Mouse (Mus musculus): ENCODE data around the gene Trnt1. TPM values are rescaled to one million over a fixed set of nuclear protein-coding genes. Genes with fewer than 3 reads are reported as not detected.

Trnt1 gene
- total and polyA plus RNA-seq, 3 experiments, result 6.0 to 33.2 (median 30.5) TPM

DNA sequence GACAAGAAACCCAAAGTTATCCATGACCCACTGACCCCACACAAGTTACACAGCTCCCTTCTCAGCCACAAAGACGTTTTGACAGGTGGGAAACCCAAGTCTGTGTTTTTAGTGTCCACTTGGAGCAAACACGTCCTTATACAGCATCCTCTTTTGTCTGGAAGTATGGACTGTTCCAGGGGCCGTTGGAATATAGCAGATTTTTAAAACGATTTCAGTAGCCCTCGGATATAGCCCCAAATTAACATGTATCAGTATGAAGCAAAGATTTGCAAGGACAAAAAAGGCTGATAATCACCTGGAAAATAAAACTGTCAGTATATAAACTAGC, 31.3 kb downstream of the Trnt1 start:
- peaks cover 4% of the 10 kb centered on the region for H3K79me2 ChIP-seq (replicated peaks; ENCODE audit: control insufficient read depth, insufficient read depth, low read length)
- H3K27ac ChIP-seq, result no peak overlapping the region; the same call in 1 of the 2 replicates
- TF ChIP-seq EP300 (IDR thresholded peaks at IDR 0.05; ENCODE audit: insufficient read depth, low read depth, low read length) (no peak), CTCF (IDR thresholded peaks at IDR 0.05) (no peak; the same call in 1 of the 2 replicates), POLR2A (IDR thresholded peaks at IDR 0.05; ENCODE audit: insufficient read depth, low read depth, low read length) (no peak)
- intact Hi-C loops (cut with DNase I), result loop anchor here (1.0 to 2.0 kb wide), 2 partner anchors 31 to 137 kb away; partner anchors contain the start of gene Trnt1
- 46% methylated on average over 5 of the region's 5 CpGs for WGBS
- H3K36me3 ChIP-seq (ENCODE audit: control insufficient read depth, insufficient read depth, low read length), result peaks cover 5% of the 10 kb centered on the region; the same call in 1 of the 2 replicates
- no peak overlapping the region; the same call in 1 of the 2 replicates for H3K4me3 ChIP-seq
- no peaks in the 10 kb centered on the region for H3K27me3 ChIP-seq (ENCODE audit: control insufficient read depth, insufficient read depth, low read length)
- peaks cover 1% of the 10 kb centered on the region; the same call in 1 of the 2 replicates for H3K4me1 ChIP-seq (ENCODE audit: control insufficient read depth, insufficient read depth, low read length)
- no peak for DNase-seq
- H3K9ac ChIP-seq (ENCODE audit: low read depth, low read length), result no peak overlapping the region

DNA sequence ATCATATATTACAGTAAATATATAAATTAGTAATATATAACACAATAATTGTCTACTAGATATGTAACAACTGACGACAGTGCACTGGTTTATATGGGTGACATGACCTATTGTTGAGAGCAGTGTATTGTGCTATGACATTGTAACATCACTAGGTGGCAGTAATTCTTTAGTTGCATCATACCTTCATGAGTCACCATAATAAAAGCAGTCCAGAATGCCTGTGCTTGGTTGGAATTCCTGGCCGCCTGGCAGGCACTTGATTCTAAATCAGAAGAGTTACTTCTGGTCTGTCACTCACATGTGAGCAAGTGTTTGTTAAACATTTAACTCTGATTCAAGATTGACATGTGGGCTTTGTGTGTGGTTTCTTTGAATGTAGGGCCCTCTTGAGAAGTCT, 36.0 kb downstream of the Trnt1 start:
- Histone ChIP-seq H3K27ac (no peak overlapping the region), H3K9ac (ENCODE audit: low read depth, low read length) (no peak overlapping the region), H3K79me2 (replicated peaks; ENCODE audit: control insufficient read depth, insufficient read depth, low read length) (no peaks in the 10 kb centered on the region), H3K27me3 (ENCODE audit: control insufficient read depth, insufficient read depth, low read length) (no peaks in the 10 kb centered on the region), H3K4me3 (no peak overlapping the region), H3K4me1 (ENCODE audit: control insufficient read depth, insufficient read depth, low read length) (no peaks in the 10 kb centered on the region), H3K36me3 (ENCODE audit: control insufficient read depth, insufficient read depth, low read length) (no peaks in the 10 kb centered on the region)
- WGBS, result 26% methylated on average over 2 of the region's 2 CpGs
- intact Hi-C loops (cut with DNase I), result loop anchor here (2.0 kb wide), 1 partner anchor 1250 kb away; no protein-coding TSS in a partner anchor
- no peak for TF ChIP-seq EP300 (IDR thresholded peaks at IDR 0.05; ENCODE audit: insufficient read depth, low read depth, low read length)
- peak; percentile 72 for TF ChIP-seq CTCF (IDR thresholded peaks at IDR 0.05)
- DNase-seq, result no peak

DNA sequence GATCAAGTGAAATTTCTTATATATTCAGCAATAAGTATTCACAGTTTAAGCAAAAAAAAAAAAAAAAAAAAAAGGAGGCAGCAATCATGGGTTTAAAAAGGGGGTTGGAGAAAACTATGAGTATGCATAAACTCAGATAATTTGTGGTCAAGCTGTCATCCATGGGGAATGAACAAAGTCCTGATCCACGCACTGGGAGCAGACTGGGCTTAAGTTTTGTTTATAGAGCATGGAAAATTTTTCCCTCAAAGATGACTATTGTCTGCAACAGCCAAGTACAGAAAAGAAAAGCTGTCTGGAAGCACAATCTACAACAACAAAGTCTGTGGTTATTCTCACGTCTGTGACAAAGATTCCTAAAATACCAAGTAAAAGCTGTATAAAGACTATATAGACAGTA, 40.2 kb downstream of the Trnt1 start:
- no peak overlapping the region for H3K4me3 ChIP-seq
- H3K9ac ChIP-seq (ENCODE audit: low read depth, low read length), result no peak overlapping the region
- no peak for DNase-seq
- H3K27me3 ChIP-seq (ENCODE audit: control insufficient read depth, insufficient read depth, low read length), result no peaks in the 10 kb centered on the region
- H3K27ac ChIP-seq, result no peak overlapping the region
- 34% methylated on average over 2 of the region's 2 CpGs for WGBS
- H3K79me2 ChIP-seq (replicated peaks; ENCODE audit: control insufficient read depth, insufficient read depth, low read length), result no peaks in the 10 kb centered on the region
- H3K36me3 ChIP-seq (ENCODE audit: control insufficient read depth, insufficient read depth, low read length), result no peaks in the 10 kb centered on the region
- TF ChIP-seq EP300 (IDR thresholded peaks at IDR 0.05; ENCODE audit: insufficient read depth, low read depth, low read length) (no peak), CTCF (IDR thresholded peaks at IDR 0.05) (no peak), POLR2A (IDR thresholded peaks at IDR 0.05; ENCODE audit: insufficient read depth, low read depth, low read length) (no peak)
- H3K4me1 ChIP-seq (ENCODE audit: control insufficient read depth, insufficient read depth, low read length), result no peaks in the 10 kb centered on the region
- intact Hi-C loops (cut with DNase I), result no loop called here

DNA sequence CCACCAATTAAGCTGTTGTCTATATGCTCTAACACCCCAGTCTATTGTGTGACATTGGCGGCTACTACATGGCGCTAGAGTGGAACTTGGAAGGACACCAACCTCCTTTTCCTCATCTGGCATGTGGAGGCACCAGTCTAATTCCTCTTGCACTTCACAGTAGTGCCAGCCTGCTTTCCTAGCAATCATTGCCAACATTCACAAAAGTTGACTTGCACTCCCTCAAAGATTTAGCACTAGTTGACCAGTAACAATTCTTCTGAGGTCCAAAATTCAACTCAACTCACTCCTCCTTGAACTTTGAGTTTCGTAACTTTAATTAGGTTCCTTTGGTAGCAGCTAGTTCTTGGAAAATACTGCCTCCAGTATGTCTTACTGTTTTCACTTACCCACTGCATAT, 41.8 kb downstream of the Trnt1 start:
- intact Hi-C loops (cut with DNase I), result no loop called here
- H3K4me1 ChIP-seq (ENCODE audit: control insufficient read depth, insufficient read depth, low read length), result no peaks in the 10 kb centered on the region
- no peak overlapping the region for H3K4me3 ChIP-seq
- H3K36me3 ChIP-seq (ENCODE audit: control insufficient read depth, insufficient read depth, low read length), result no peaks in the 10 kb centered on the region
- DNase-seq, result no peak
- no peaks in the 10 kb centered on the region for H3K27me3 ChIP-seq (ENCODE audit: control insufficient read depth, insufficient read depth, low read length)
- no peak overlapping the region for H3K9ac ChIP-seq (ENCODE audit: low read depth, low read length)
- H3K79me2 ChIP-seq (replicated peaks; ENCODE audit: control insufficient read depth, insufficient read depth, low read length), result no peaks in the 10 kb centered on the region
- 74% methylated on average over 3 of the region's 3 CpGs for WGBS
- no peak overlapping the region for H3K27ac ChIP-seq
- TF ChIP-seq CTCF (IDR thresholded peaks at IDR 0.05) (no peak), EP300 (IDR thresholded peaks at IDR 0.05; ENCODE audit: insufficient read depth, low read depth, low read length) (no peak), POLR2A (IDR thresholded peaks at IDR 0.05; ENCODE audit: insufficient read depth, low read depth, low read length) (no peak)

DNA sequence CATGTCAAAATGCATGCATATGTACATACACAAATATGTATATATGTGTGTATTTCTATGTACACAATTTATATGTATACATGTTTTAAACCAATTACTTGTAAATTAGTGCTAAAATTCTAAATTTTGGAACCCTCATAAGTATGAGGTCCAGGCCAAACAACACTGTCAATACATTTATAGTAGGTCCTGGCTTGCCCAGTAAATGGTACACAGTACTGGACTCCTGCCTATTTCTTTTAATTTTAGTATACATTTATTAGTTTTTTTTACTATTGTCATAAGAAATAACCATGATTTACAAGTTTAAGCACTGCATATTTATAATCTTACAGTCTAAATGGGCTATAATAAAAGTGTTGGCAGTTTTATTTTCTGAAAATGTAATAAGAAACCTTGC, 50.3 kb downstream of the Trnt1 start:
- no peaks in the 10 kb centered on the region for H3K79me2 ChIP-seq (replicated peaks; ENCODE audit: control insufficient read depth, insufficient read depth, low read length)
- H3K27me3 ChIP-seq (ENCODE audit: control insufficient read depth, insufficient read depth, low read length), result no peaks in the 10 kb centered on the region
- intact Hi-C loops (cut with DNase I), result no loop called here
- no peak for DNase-seq
- no peaks in the 10 kb centered on the region for H3K36me3 ChIP-seq (ENCODE audit: control insufficient read depth, insufficient read depth, low read length)
- no peaks in the 10 kb centered on the region for H3K4me1 ChIP-seq (ENCODE audit: control insufficient read depth, insufficient read depth, low read length)
- TF ChIP-seq CTCF (IDR thresholded peaks at IDR 0.05) (no peak), POLR2A (IDR thresholded peaks at IDR 0.05; ENCODE audit: insufficient read depth, low read depth, low read length) (no peak), EP300 (IDR thresholded peaks at IDR 0.05; ENCODE audit: insufficient read depth, low read depth, low read length) (no peak)
- no peak overlapping the region for H3K27ac ChIP-seq
- no peak overlapping the region for H3K9ac ChIP-seq (ENCODE audit: low read depth, low read length)
- H3K4me3 ChIP-seq, result no peak overlapping the region

DNA sequence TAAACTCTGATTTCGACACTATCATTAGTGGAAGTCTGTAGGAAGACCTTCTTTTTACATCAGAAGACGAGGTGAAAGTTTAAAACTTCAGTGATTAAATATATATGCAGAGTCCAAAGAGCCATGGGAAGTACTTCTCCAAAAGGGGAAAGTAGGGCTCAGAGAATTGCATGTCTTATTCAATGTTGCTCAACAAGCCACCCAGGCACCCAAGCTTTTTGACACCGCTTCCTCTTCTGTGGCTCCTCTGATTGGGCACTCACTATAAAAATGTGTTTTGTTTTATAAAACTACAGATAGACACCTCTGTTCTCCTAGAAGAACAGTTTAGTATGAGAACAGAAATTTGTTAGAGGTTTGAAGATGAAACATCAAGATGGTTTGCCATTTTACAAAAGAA, 51.0 kb downstream of the Trnt1 start:
- Histone ChIP-seq H3K27me3 (ENCODE audit: control insufficient read depth, insufficient read depth, low read length) (no peaks in the 10 kb centered on the region), H3K27ac (no peak overlapping the region), H3K9ac (ENCODE audit: low read depth, low read length) (no peak overlapping the region), H3K36me3 (ENCODE audit: control insufficient read depth, insufficient read depth, low read length) (no peaks in the 10 kb centered on the region), H3K4me3 (no peak overlapping the region), H3K4me1 (ENCODE audit: control insufficient read depth, insufficient read depth, low read length) (no peaks in the 10 kb centered on the region), H3K79me2 (replicated peaks; ENCODE audit: control insufficient read depth, insufficient read depth, low read length) (no peaks in the 10 kb centered on the region)
- 67% methylated on average over 3 of the region's 3 CpGs for WGBS
- no peak for TF ChIP-seq POLR2A (IDR thresholded peaks at IDR 0.05; ENCODE audit: insufficient read depth, low read depth, low read length)
- TF ChIP-seq CTCF (IDR thresholded peaks at IDR 0.05), result no peak
- TF ChIP-seq EP300 (IDR thresholded peaks at IDR 0.05; ENCODE audit: insufficient read depth, low read depth, low read length), result no peak
- intact Hi-C loops (cut with DNase I), result no loop called here
- no peak for DNase-seq
